Mouse (Mus musculus): ENCODE measurements around the gene 1700016D06Rik. TPM values are rescaled to one million over a fixed set of nuclear protein-coding genes. Genes with fewer than 3 reads are reported as not detected.

The 1700016D06Rik gene
- polyA plus RNA-seq, 1 experiment, result not detected

- TF ChIP-seq POLR2A (IDR thresholded peaks at IDR 0.05; ENCODE audit: borderline replicate concordance, control insufficient read depth, low read depth, low read length) (no peak), CTCF (IDR thresholded peaks at IDR 0.05; ENCODE audit: control insufficient read depth, insufficient read depth, low read length) (no peak)
- 76% methylated on average over 5 of the region's 5 CpGs for WGBS
Observed at GRCm38 (mm10) chr8:11699442-11700001, 1.3 kb downstream of the 1700016D06Rik start.

GRCm38 (mm10) chr8:11697467-11697866, 3.4 kb downstream of the 1700016D06Rik start:
- TF ChIP-seq CTCF (IDR thresholded peaks at IDR 0.05; ENCODE audit: control insufficient read depth, insufficient read depth, low read length) (no peak), POLR2A (IDR thresholded peaks at IDR 0.05; ENCODE audit: borderline replicate concordance, control insufficient read depth, low read depth, low read length) (no peak)
- H3K4me3 ChIP-seq (replicated peaks; ENCODE audit: control insufficient read depth, low read depth, low read length), result no peak overlapping the region
- WGBS, result 93% methylated on average over 7 of the region's 7 CpGs
- no peaks in the 10 kb centered on the region for H3K4me1 ChIP-seq (ENCODE audit: control insufficient read depth, insufficient read depth, low read length)
- no peak overlapping the region for H3K27ac ChIP-seq (ENCODE audit: control insufficient read depth, insufficient read depth, low read depth, low read length, poor library complexity)

More at GRCm38 (mm10) chr8:11699442-11700001, 1.3 kb downstream of the 1700016D06Rik start:
- Histone ChIP-seq H3K4me3 (replicated peaks; ENCODE audit: control insufficient read depth, low read depth, low read length) (no peak overlapping the region), H3K4me1 (ENCODE audit: control insufficient read depth, insufficient read depth, low read length) (no peaks in the 10 kb centered on the region), H3K27ac (ENCODE audit: control insufficient read depth, insufficient read depth, low read depth, low read length, poor library complexity) (no peak overlapping the region)

- 62% methylated on average over 3 of the region's 3 CpGs for WGBS
- no peak overlapping the region for H3K27ac ChIP-seq (ENCODE audit: control insufficient read depth, insufficient read depth, low read depth, low read length, poor library complexity)
- H3K4me3 ChIP-seq (replicated peaks; ENCODE audit: control insufficient read depth, low read depth, low read length), result no peak overlapping the region
- H3K4me1 ChIP-seq (ENCODE audit: control insufficient read depth, insufficient read depth, low read length), result no peaks in the 10 kb centered on the region
- no peak for TF ChIP-seq CTCF (IDR thresholded peaks at IDR 0.05; ENCODE audit: control insufficient read depth, insufficient read depth, low read length)
- no peak for TF ChIP-seq POLR2A (IDR thresholded peaks at IDR 0.05; ENCODE audit: borderline replicate concordance, control insufficient read depth, low read depth, low read length)
Observed at GRCm38 (mm10) chr8:11696176-11696575, 4.7 kb downstream of the 1700016D06Rik start.

GRCm38 (mm10) chr8:11693972-11694371, 6.9 kb downstream of the 1700016D06Rik start:
- H3K4me3 ChIP-seq (replicated peaks; ENCODE audit: control insufficient read depth, low read depth, low read length), result no peak overlapping the region
- no peaks in the 10 kb centered on the region for H3K4me1 ChIP-seq (ENCODE audit: control insufficient read depth, insufficient read depth, low read length)
- no peak for TF ChIP-seq POLR2A (IDR thresholded peaks at IDR 0.05; ENCODE audit: borderline replicate concordance, control insufficient read depth, low read depth, low read length)
- no peak for TF ChIP-seq CTCF (IDR thresholded peaks at IDR 0.05; ENCODE audit: control insufficient read depth, insufficient read depth, low read length)
- H3K27ac ChIP-seq (ENCODE audit: control insufficient read depth, insufficient read depth, low read depth, low read length, poor library complexity), result no peak overlapping the region
- 71% methylated on average over 5 of the region's 5 CpGs for WGBS

GRCm38 (mm10) chr8:11692455-11692854, 8.4 kb downstream of the 1700016D06Rik start:
- H3K27ac ChIP-seq (ENCODE audit: control insufficient read depth, insufficient read depth, low read depth, low read length, poor library complexity), result no peak overlapping the region
- no peak for TF ChIP-seq CTCF (IDR thresholded peaks at IDR 0.05; ENCODE audit: control insufficient read depth, insufficient read depth, low read length)
- no peak for TF ChIP-seq POLR2A (IDR thresholded peaks at IDR 0.05; ENCODE audit: borderline replicate concordance, control insufficient read depth, low read depth, low read length)
- WGBS, result 47% methylated on average over 1 of the region's 1 CpGs
- H3K4me3 ChIP-seq (replicated peaks; ENCODE audit: control insufficient read depth, low read depth, low read length), result no peak overlapping the region
- no peaks in the 10 kb centered on the region for H3K4me1 ChIP-seq (ENCODE audit: control insufficient read depth, insufficient read depth, low read length)

DNA sequence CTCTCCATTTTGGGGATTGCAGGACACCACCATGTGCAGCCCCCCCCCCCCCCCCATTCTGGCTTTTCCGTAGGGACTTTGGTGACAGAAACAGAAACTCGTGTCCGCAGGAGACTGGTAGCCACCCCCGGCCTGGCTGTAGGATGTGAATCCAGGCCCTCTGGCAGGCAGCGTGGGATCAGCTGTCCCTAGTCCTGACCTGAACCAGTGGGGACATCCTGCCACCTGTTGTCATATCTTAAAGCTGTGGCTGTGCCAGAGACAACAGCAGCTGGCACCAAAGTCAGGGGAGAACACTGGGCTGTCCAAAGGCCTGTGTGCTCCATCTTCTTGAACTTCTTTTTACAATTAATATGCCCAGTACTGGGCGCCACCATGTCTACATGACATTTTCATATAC, 9.1 kb downstream of the 1700016D06Rik start:
- WGBS, result 79% methylated on average over 6 of the region's 6 CpGs
- Histone ChIP-seq H3K27ac (ENCODE audit: control insufficient read depth, insufficient read depth, low read depth, low read length, poor library complexity) (no peak overlapping the region), H3K4me1 (ENCODE audit: control insufficient read depth, insufficient read depth, low read length) (no peaks in the 10 kb centered on the region), H3K4me3 (replicated peaks; ENCODE audit: control insufficient read depth, low read depth, low read length) (no peak overlapping the region)
- TF ChIP-seq CTCF (IDR thresholded peaks at IDR 0.05; ENCODE audit: control insufficient read depth, insufficient read depth, low read length) (no peak), POLR2A (IDR thresholded peaks at IDR 0.05; ENCODE audit: borderline replicate concordance, control insufficient read depth, low read depth, low read length) (no peak)

GRCm38 (mm10) chr8:11691284-11691683, 9.6 kb downstream of the 1700016D06Rik start:
- Histone ChIP-seq H3K4me3 (replicated peaks; ENCODE audit: control insufficient read depth, low read depth, low read length) (no peak overlapping the region), H3K27ac (ENCODE audit: control insufficient read depth, insufficient read depth, low read depth, low read length, poor library complexity) (no peak overlapping the region), H3K4me1 (ENCODE audit: control insufficient read depth, insufficient read depth, low read length) (no peaks in the 10 kb centered on the region)
- TF ChIP-seq POLR2A (IDR thresholded peaks at IDR 0.05; ENCODE audit: borderline replicate concordance, control insufficient read depth, low read depth, low read length) (no peak), CTCF (IDR thresholded peaks at IDR 0.05; ENCODE audit: control insufficient read depth, insufficient read depth, low read length) (no peak)
- WGBS, result 84% methylated on average over 6 of the region's 6 CpGs

DNA sequence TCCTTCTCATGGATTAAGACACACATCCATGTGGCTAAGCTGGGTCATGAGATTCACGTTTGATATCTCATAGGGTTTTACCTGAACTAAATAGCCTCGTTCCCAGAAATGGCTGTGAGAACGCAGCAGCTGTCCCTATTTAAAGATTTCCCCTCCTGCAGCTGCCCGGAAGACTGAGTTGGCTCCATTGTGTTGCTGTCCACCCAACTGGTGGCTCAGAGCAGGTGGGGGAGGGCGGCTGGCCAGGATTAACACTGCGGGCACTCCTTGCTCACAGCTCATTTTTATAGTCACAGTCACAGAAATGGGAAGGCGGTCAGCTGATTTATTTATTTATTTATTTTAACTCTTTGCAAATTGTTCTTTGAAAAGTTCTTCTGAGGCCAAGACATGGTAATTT, 10.9 kb downstream of the 1700016D06Rik start:
- no peak for TF ChIP-seq POLR2A (IDR thresholded peaks at IDR 0.05; ENCODE audit: borderline replicate concordance, control insufficient read depth, low read depth, low read length)
- TF ChIP-seq CTCF (IDR thresholded peaks at IDR 0.05; ENCODE audit: control insufficient read depth, insufficient read depth, low read length), result no peak
- 82% methylated on average over 7 of the region's 7 CpGs for WGBS
- Histone ChIP-seq H3K4me3 (replicated peaks; ENCODE audit: control insufficient read depth, low read depth, low read length) (no peak overlapping the region), H3K4me1 (ENCODE audit: control insufficient read depth, insufficient read depth, low read length) (no peaks in the 10 kb centered on the region), H3K27ac (ENCODE audit: control insufficient read depth, insufficient read depth, low read depth, low read length, poor library complexity) (no peak overlapping the region)

GRCm38 (mm10) chr8:11687251-11687650, 13.6 kb downstream of the 1700016D06Rik start:
- no peak overlapping the region for H3K4me3 ChIP-seq (replicated peaks; ENCODE audit: control insufficient read depth, low read depth, low read length)
- WGBS, result 81% methylated on average over 5 of the region's 5 CpGs
- H3K4me1 ChIP-seq (ENCODE audit: control insufficient read depth, insufficient read depth, low read length), result no peaks in the 10 kb centered on the region
- H3K27ac ChIP-seq (ENCODE audit: control insufficient read depth, insufficient read depth, low read depth, low read length, poor library complexity), result no peak overlapping the region
- TF ChIP-seq POLR2A (IDR thresholded peaks at IDR 0.05; ENCODE audit: borderline replicate concordance, control insufficient read depth, low read depth, low read length) (no peak), CTCF (IDR thresholded peaks at IDR 0.05; ENCODE audit: control insufficient read depth, insufficient read depth, low read length) (no peak)

Measured in bone marrow, adult 2 months (tissue).